Mouse (Mus musculus) lung, postnatal 36 days (tissue): Measurements from ENCODE around the gene Nanos1.
A peak's percentile ranks its signal among the peaks of the same experiment; 100 is the strongest.

Experiments
- DNase-seq: peaks from one replicate; pipeline ENCODE4 v3.0.0; 2022; ENCODE audit warnings: mixed read lengths

The Nanos1 gene

DNA sequence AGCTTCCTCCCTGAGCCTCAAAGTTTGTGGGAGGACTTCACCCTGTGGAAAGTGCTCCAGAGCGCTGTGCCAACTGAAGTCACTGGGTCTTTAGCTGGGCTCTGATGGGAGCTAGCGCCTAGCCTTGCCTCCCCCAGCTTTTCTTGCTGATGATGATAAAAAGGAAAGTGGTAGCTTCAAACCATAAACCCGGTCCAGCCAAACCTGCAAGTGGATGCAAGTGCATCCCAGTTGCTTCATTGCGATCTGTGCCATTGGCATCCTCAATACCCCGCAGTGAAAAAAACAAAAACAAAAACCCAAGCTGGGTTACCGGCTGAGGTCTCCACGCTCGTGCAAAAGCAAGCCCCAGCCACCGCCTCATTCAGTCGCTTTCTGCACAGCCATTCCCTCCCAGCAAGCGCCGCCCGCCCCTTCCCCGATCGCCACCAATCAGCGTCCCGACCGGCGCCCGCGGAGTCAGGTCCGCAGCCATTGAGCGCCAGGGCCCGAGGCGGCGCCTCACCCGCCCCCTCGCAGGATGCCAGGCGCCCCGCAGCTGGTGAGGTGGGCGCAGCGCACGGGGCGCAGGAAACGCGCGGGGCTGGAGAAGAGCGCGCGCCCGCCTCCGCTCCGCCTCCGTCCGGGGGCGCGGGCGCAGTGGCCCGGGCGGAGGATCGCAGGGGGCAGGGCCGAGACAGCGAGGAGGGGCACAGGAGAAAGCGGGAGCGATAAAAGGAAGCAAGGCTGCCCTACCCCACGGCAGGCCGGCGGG lies at the start of gene Nanos1:
Gene Nanos1 (plus strand): TSS at position 550 of the 754 bp plus-strand sequence.
- DNase-seq: peak; percentile 92

- no peak for DNase-seq
Observed at GRCm38 (mm10) chr19:60709193-60709900, 46.4 kb upstream of the Nanos1 start.

DNA sequence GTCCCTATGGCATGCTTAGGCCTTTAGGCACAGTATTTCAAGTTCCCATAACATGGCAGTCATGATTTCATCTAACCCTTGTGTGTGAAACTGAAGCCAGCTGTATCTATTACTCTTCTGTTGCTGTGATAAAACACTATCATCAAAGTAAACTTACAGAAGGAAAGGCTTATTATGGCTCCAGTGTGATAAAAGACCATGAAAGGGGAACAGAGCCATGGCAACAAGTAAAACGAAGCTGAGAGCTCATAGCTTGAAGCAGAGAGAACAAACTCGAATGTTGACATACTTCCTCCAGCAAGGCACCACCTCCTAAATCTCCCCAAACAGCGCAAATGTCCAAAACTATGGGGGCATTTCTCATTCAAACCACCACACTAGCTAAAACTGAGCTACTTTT lies 45.6 kb upstream of the Nanos1 start:
- no peak for DNase-seq

GRCm38 (mm10) chr19:60712577-60712976 lies 43.2 kb upstream of the Nanos1 start:
- no peak for DNase-seq

- no peak for DNase-seq
Observed at GRCm38 (mm10) chr19:60716381-60716780, 39.4 kb upstream of the Nanos1 start.

GRCm38 (mm10) chr19:60730281-60730852 lies 25.4 kb upstream of the Nanos1 start:
- peak; percentile 52 for DNase-seq

DNA sequence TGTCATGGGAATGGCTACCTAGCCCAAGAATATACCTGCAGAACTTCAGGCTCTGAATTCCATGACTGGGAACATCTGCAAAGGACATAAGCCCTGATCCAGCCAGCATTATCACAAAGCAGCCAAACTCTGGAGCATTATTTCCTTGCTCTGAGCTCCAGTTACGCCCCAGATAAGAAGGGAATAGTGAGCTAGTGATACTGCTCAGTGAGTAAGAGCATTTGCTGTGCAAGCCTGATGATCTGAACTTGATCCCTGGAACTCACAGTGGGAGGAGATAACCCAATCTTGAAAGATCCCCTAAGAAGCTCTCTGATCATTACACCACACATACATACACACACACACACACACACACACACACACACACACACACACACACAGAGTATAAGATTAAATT lies 24.5 kb upstream of the Nanos1 start:
- no peak for DNase-seq

GRCm38 (mm10) chr19:60731966-60732365 lies 23.8 kb upstream of the Nanos1 start:
- DNase-seq: no peak

DNA sequence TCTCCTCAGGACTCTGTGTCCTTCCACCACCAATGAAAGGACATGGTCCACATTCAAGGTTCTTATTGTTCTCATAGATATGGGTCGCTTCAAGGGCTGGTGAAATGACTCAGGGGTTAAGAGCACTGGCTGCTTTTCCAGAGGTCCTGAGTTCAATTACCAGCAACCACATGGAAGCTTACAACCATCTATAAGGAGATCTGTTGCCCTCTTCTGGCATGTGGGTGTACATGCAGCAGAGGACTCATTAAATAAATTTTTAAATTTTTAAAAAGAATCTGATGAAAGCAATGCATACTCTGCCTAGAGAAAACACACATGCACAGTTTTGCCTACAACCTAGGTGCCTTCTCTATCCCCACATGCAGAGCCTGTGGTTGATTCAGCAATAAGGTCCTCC lies 15.2 kb upstream of the Nanos1 start:
- no peak for DNase-seq

GRCm38 (mm10) chr19:60743767-60744547 lies 11.8 kb upstream of the Nanos1 start:
- DNase-seq: no peak

DNA sequence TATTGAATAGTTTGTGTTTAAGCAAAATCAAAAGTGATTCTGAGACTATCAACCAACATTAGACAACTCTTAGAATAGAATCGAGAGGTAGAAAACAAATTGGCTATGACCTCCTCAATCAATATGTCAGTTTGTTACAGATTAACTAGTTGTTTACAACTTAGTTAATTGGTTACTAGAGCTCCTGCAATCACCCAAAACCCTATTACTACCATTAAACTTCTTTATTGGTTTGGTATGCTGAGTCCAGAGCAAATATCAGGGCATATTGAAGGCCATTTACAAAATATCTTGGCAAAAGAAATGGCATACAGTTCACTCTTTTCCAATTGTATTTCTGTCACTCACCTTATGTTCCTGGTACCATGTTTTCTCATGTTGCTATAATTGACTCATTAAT lies 8.0 kb upstream of the Nanos1 start:
- DNase-seq: no peak

GRCm38 (mm10) chr19:60756192-60757098 lies 658 bp downstream of the Nanos1 start:
- DNase-seq: peak; percentile 65

- no peak for DNase-seq
Observed at GRCm38 (mm10) chr19:60757099-60757785, 1.5 kb downstream of the Nanos1 start.

DNA sequence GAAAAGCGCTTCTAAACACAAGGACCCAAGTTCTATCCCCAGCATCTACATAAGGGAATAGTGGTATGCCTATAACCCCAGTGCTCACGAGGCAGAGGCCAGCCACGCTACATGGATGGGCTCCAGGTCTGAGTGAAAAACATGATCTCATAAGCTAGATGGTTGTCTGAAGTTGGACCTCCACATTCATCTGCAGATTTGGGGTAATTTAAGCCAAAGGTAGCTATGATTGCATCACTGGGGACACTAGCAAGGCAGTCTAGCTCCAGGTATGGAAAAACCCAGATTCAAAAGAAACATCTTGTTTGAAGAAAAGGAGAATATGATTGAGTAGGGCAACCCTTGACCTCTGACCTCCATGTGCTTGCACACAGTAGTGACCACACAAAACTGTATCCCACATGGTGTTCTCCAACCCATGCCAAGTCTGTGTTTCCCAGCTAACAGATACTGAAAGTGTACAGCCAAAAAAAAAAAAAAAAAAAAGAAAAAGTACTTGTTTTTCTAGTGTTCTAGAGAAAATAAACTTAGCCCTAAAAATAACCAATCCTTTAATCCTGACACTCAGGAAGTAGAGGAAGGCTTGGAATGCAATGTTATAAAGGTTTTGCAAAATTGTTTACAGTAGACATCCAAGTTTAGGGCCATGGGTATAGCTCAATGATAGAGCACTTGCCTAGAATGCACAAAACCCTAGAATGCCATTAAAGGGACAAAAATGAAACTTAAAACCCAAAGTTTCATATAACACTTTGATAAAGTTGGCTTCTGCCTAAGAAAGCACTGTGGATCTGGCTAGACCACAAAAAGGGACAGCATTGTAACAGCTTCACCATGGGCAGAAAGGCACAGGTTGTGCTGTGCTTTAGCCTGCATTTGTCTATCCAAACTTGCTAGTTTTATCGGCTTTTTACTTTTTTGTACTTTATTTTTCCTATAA lies 3.4 kb downstream of the Nanos1 start:
- peak; percentile 22 for DNase-seq

DNA sequence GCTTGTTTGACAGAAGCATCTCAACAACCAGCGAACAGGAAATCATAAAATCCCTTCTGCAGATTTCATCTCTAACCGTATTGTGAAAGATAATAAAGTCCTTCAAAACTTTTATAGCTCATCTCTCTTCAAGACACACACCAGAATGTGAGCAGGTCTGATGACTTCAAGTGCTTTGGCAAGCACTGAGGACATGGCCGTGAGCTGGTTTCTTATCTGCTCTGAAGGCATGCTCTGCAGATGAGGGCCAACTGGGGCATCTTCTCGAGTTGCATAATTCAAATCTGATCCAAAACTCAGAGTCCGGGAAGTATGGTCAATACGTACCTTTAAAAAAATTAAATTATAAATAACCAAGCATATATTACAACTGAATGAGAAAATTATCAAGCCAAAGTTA lies 17.6 kb downstream of the Nanos1 start:
- no peak for DNase-seq

GRCm38 (mm10) chr19:60782034-60782433 lies 26.2 kb downstream of the Nanos1 start:
- no peak for DNase-seq

- DNase-seq: no peak
Observed at GRCm38 (mm10) chr19:60784712-60785111, 28.9 kb downstream of the Nanos1 start.

DNA sequence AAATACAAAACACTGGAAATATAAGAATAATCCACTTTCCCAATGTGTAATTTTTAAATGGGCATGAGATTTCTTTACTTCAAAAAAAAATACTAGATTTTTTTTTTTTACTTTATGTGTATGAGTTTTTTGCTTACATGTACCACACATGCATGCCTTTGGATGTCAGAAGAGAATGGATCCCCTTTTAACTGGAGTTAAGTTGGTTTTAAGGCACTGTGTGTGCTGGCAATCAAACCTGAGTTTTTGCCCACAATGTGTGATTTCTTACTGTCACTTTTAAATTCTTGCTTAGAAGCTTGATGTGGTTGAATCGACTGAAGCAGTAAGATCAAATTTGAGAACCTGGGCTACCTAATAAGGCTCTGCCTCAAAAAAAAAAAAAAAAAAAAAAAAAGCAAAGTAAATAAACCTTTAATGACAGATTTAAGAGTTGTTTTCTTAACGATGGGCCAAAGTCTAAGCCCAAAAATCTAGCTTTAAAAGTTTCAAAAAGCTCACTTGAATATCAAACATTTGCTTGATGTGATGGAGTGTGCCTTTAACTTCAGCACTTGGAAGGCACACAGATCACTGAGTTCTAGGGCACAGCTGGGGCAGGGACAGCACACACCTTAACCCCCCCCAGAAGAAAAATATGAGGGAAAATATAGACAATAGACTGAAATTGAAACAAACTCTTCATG lies 31.8 kb downstream of the Nanos1 start:
- no peak for DNase-seq

DNA sequence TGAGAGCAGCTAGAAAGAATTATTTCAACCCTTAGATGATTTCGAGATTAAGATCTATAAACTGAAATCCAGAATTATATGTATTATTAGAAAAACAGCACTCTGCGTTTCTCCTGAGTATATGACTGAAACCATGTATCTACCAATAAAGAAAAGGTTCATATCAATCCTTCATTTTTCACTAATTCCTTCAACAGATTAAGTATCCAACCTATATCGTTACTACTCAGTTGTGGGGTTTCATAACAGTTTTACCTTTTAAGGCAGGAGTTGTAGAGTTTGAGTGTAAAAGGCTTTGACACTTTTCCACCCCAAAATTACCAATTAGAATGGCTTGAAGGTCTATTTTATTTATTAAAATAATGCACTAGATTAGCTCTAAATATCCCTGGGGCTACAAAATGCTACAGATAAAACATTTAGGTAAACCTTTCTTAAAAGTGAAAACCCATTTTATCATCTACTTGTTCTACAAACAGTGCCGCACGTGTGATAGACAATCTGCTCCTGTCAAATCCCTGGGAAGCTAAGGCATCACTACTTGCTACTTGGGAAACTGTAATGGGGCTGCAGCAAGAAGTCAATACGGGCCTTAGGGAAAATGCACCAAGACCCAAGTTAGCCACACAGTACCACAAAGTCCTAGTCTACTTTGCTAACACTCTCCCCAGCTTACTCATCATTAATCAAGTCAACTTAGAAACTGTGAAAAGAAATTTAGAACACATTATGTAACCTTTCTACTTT lies 32.6 kb downstream of the Nanos1 start:
- DNase-seq: no peak
